27 mouse cellular contexts compared by ENCODE assay signal in genomic region chr16:23174855-23175254, GRCm38 (mm10). TPM values are rescaled to one million over a fixed set of nuclear protein-coding genes. Genes with fewer than 3 reads are reported as not detected.
A peak's percentile ranks its signal among the peaks of the same experiment; 100 is the strongest.
DNase-seq lines count a peak whose midpoint lies in the region; ATAC-seq and TF ChIP-seq lines count a peak whose summit lies in the region.
"Had no signal": no experiment of that assay in that cellular context is flagged by ENCODE, and none has a peak within 500 bp of the region (broad histone marks: within the 10 kb centered on the region; RNA-seq: fewer than 3 reads in every experiment).

No protein-coding gene starts in this region.

- no peaks in the 10 kb centered on the region for H3K27me3 ChIP-seq in spleen, adult 2 months (ENCODE audit: control insufficient read depth, insufficient read depth, low read length)
- H3K27me3 ChIP-seq in MEL (ENCODE audit: control insufficient read depth in 1 of 2, insufficient read depth in 2 of 2, low read length in 2 of 2) = no peaks in the 10 kb centered on the region
- H3K27me3 ChIP-seq in midbrain, embryonic 11.5 days (ENCODE audit: control insufficient read depth, insufficient read depth, low read length) = no peaks in the 10 kb centered on the region
- H3K27me3 ChIP-seq: forebrain, embryonic 12.5 days; heart, embryonic 12.5 days; hindbrain, embryonic 12.5 days; kidney, embryonic 15.5 days; neural tube, embryonic 12.5 days; stomach, embryonic 15.5 days had no signal

- H3K4me2 ChIP-seq in midbrain, embryonic 11.5 days = no peak overlapping the region
- H3K4me2 ChIP-seq: forebrain, embryonic 12.5 days; heart, embryonic 12.5 days; hindbrain, embryonic 12.5 days; kidney, embryonic 15.5 days; neural tube, embryonic 12.5 days; stomach, embryonic 15.5 days had no signal

- no peaks in the 10 kb centered on the region for H3K36me3 ChIP-seq in spleen, adult 2 months (ENCODE audit: control insufficient read depth, insufficient read depth, low read length)
- peaks cover 0 to 15% of the 10 kb centered on the region in 2 experiments; a peak in 2 of 4 replicates for H3K36me3 ChIP-seq in MEL (ENCODE audit: control insufficient read depth in 1 of 2, insufficient read depth in 2 of 2, low read length in 2 of 2)
- H3K36me3 ChIP-seq in midbrain, embryonic 11.5 days (ENCODE audit: control insufficient read depth, insufficient read depth, low read length) = no peaks in the 10 kb centered on the region
- H3K36me3 ChIP-seq: forebrain, embryonic 12.5 days; heart, embryonic 12.5 days; hindbrain, embryonic 12.5 days; kidney, embryonic 15.5 days; neural tube, embryonic 12.5 days; stomach, embryonic 15.5 days had no signal

- peak overlapping the region; percentile 92 for H3K27ac ChIP-seq in spleen, adult 2 months (ENCODE audit: insufficient read depth, low read length)
- peak overlapping the region; percentile 59 for H3K27ac ChIP-seq in MEL (ENCODE audit: control insufficient read depth, low read depth, low read length)
- no peak overlapping the region for H3K27ac ChIP-seq in midbrain, embryonic 11.5 days (ENCODE audit: low read depth, low read length)
- H3K27ac ChIP-seq: forebrain, embryonic 12.5 days; gastrocnemius, adult 2 months; hindbrain, embryonic 12.5 days; kidney, embryonic 15.5 days; neural tube, embryonic 12.5 days; stomach, embryonic 15.5 days had no signal

- no peaks in the 10 kb centered on the region for H3K9me3 ChIP-seq in MEL (replicated peaks; ENCODE audit: insufficient read depth, low read length)
- no peaks in the 10 kb centered on the region; the same call in 1 of the 2 replicates for H3K9me3 ChIP-seq in midbrain, embryonic 11.5 days (ENCODE audit: control insufficient read depth, low read length)
- H3K9me3 ChIP-seq: forebrain, embryonic 12.5 days; kidney, embryonic 15.5 days; neural tube, embryonic 12.5 days; stomach, embryonic 15.5 days had no signal

- no peak for DNase-seq in spleen, adult 2 months (ENCODE audit: low read depth in 1 of 2, low spot score in 2 of 2)
- DNase-seq in spleen, postnatal 10 days (ENCODE audit: low spot score in 2 of 2) = no peak
- DNase-seq in MEL (ENCODE audit: low read depth, low spot score) = peak; percentile 70
- DNase-seq in thymus, postnatal 36 days = peak; percentile 31 to 49
- no peak for DNase-seq in adrenal gland, postnatal 4 days (ENCODE audit: low spot score in 2 of 2)
- no peak for DNase-seq in urinary bladder, postnatal 36 days (ENCODE audit: low spot score in 2 of 2)
- DNase-seq in midbrain, embryonic 11.5 days (ENCODE audit: low spot score, missing footprints) = no peak
- DNase-seq: adrenal gland, postnatal 36 days; cerebellum, adult 18-20 months; cerebellum, postnatal 36 days; gastrocnemius, adult 2 months; heart, adult 11 months; heart, postnatal 14 days; kidney, postnatal 4 days; lung, adult 18-20 months; lung, postnatal 14 days had no signal

- TF ChIP-seq CTCF in spleen, adult 2 months (IDR thresholded peaks at IDR 0.05; ENCODE audit: extremely low read depth, insufficient read depth, insufficient read length, insufficient replicate concordance) = no peak
- no peak for TF ChIP-seq CTCF in MEL (IDR thresholded peaks at IDR 0.05 in 2 of 3, conservative IDR thresholded peaks at IDR 0.05 in 1 of 3; ENCODE audit: control insufficient read depth in 1 of 3, insufficient read depth in 1 of 3, low read depth in 2 of 3, low read length in 3 of 3, poor library complexity in 1 of 3, severe bottlenecking in 1 of 3)

- H3K79me2 ChIP-seq in MEL (ENCODE audit: control insufficient read depth, insufficient read depth, low read length, poor library complexity) = no peaks in the 10 kb centered on the region

- H3K4me1 ChIP-seq in spleen, adult 2 months (ENCODE audit: control insufficient read depth, insufficient read depth, insufficient read length) = 0 out of 2 replicates have a peak, but pooled peaks cover 2% of the 10 kb centered on the region
- H3K4me1 ChIP-seq in MEL (ENCODE audit: control insufficient read depth in 1 of 2, insufficient read depth in 2 of 2, low read length in 2 of 2) = peaks cover 1 to 21% of the 10 kb centered on the region in 2 experiments; a peak in 3 of 4 replicates
- no peaks in the 10 kb centered on the region for H3K4me1 ChIP-seq in midbrain, embryonic 11.5 days (ENCODE audit: control insufficient read depth, insufficient read depth, low read length)
- H3K4me1 ChIP-seq: forebrain, embryonic 12.5 days; hindbrain, embryonic 12.5 days; kidney, embryonic 15.5 days; neural tube, embryonic 12.5 days; stomach, embryonic 15.5 days had no signal

- TF ChIP-seq POLR2A in spleen, adult 2 months (IDR thresholded peaks at IDR 0.05; ENCODE audit: low read depth, low read length) = peak; percentile 11; the same call in 1 of the 2 replicates
- TF ChIP-seq POLR2A in MEL (IDR thresholded peaks at IDR 0.05; ENCODE audit: control insufficient read depth in 1 of 2, insufficient read depth in 1 of 2, low read depth in 1 of 2, low read length in 2 of 2, poor library complexity in 1 of 2) = no peak

- no peak for TF ChIP-seq RAD21 in MEL (IDR thresholded peaks at IDR 0.05; ENCODE audit: low read depth, low read length)

- H3K9ac ChIP-seq in MEL (ENCODE audit: control insufficient read depth, low read depth, low read length, poor library complexity, severe bottlenecking) = peak overlapping the region; percentile 21
- H3K9ac ChIP-seq in midbrain, embryonic 11.5 days (ENCODE audit: low read length) = no peak overlapping the region
- H3K9ac ChIP-seq: forebrain, embryonic 12.5 days; heart, embryonic 12.5 days; hindbrain, embryonic 12.5 days; kidney, embryonic 15.5 days; neural tube, embryonic 12.5 days; stomach, embryonic 15.5 days had no signal

- 41% methylated on average over 5 of the region's 5 CpGs for WGBS in spleen, adult 2 months
- WGBS in midbrain, embryonic 11.5 days = 91% methylated on average over 5 of the region's 5 CpGs

- peak in 1 of 2 experiments; percentile 64; a peak in 3 of 4 replicates for TF ChIP-seq EP300 in MEL (IDR thresholded peaks at IDR 0.05; ENCODE audit: low read depth in 1 of 2, low read length in 2 of 2)

- peak; percentile 89 for ATAC-seq in megakaryocyte, adult 5-6 weeks (ENCODE audit: poor library complexity, severe bottlenecking)
- ATAC-seq in midbrain, embryonic 11.5 days (ENCODE audit: low FRiP score) = no peak
- ATAC-seq: intestine, embryonic 16.5 days had no signal

- H3K4me3 ChIP-seq in spleen, adult 2 months (ENCODE audit: extremely low read depth, insufficient read depth, insufficient read length) = no peak overlapping the region
- H3K4me3 ChIP-seq in MEL (ENCODE audit: control insufficient read depth in 1 of 2, insufficient read depth in 1 of 2, low read depth in 2 of 2, low read length in 2 of 2) = peak overlapping the region in 1 of 2 experiments; percentile 25; a peak in 1 of 4 replicates
- H3K4me3 ChIP-seq in midbrain, embryonic 11.5 days (ENCODE audit: low read depth, low read length) = no peak overlapping the region
- H3K4me3 ChIP-seq: forebrain, embryonic 12.5 days; gastrocnemius, adult 2 months; heart, embryonic 12.5 days; hindbrain, embryonic 12.5 days; kidney, embryonic 15.5 days; neural tube, embryonic 12.5 days; stomach, embryonic 15.5 days had no signal

TF ChIP-seq in MEL, 35 proteins besides CTCF, POLR2A, EP300 and RAD21 (continues in another document):
- TF ChIP-seq TCF12 (IDR thresholded peaks at IDR 0.05; ENCODE audit: low read depth, low read length) (peak; percentile 31), RCOR1 (IDR thresholded peaks at IDR 0.05; ENCODE audit: low read depth, low read length) (peak; percentile 27; the same call in 1 of the 2 replicates), MEF2A (IDR thresholded peaks at IDR 0.05; ENCODE audit: extremely low read depth, insufficient replicate concordance, low read depth, low read length, poor library complexity, severe bottlenecking) (no peak), ZC3H11A (IDR thresholded peaks at IDR 0.05; ENCODE audit: low read depth, low read length) (no peak), ZKSCAN1 (IDR thresholded peaks at IDR 0.05; ENCODE audit: low read depth, low read length) (no peak), TAL1 (IDR thresholded peaks at IDR 0.05; ENCODE audit: low read length) (no peak), ZNF384 (IDR thresholded peaks at IDR 0.05; ENCODE audit: low read depth, low read length) (no peak), MYB (IDR thresholded peaks at IDR 0.05; ENCODE audit: low read depth, low read length) (no peak), MXI1 (IDR thresholded peaks at IDR 0.05; ENCODE audit: low read depth, low read length) (no peak), MYC (IDR thresholded peaks at IDR 0.05; ENCODE audit: low read depth, low read length) (no peak), MAZ (IDR thresholded peaks at IDR 0.05; ENCODE audit: low read depth, low read length) (no peak), ETS1 (IDR thresholded peaks at IDR 0.05; ENCODE audit: low read depth, low read length) (peak; percentile 24; the same call in 1 of the 2 replicates)

RNA-seq across cellular contexts. Expression of gene Adipoq, which starts 28.5 kb away (rescaled TPM):
- 2.9 and 5.8 TPM in 2 replicates for polyA plus RNA-seq in spleen, adult 2 months (2012; rRNA removed)
- not detected in 2 replicates for total RNA-seq in MEL (2012; rRNA removed)
- polyA plus RNA-seq in MEL (2012; ENCODE audit: insufficient read depth in 1 of 2, insufficient read length in 2 of 2, low read depth in 1 of 2, low replicate concordance in 2 of 2, missing spikeins in 1 of 2) = not detected
- 0.55 and 0.80 TPM in 2 replicates for total RNA-seq in megakaryocyte, adult 5-6 weeks (2015)
- total RNA-seq in megakaryocyte, adult 5-6 weeks (2017) = 0.40 and 1.7 TPM in 2 replicates
- total RNA-seq in adrenal gland, postnatal 4 days (2021) = 100 to 1,000 TPM; 119 to 145 TPM
- 0.22 TPM in 1 of 2 replicates, not detected in the other for polyA plus RNA-seq in midbrain, embryonic 11.5 days (2014; fragmentation: Nextera tagmentation; extraction: Ambion mirVana)
- total RNA-seq: layer of hippocampus, postnatal 25 days; left cerebral cortex, postnatal 10 days had no signal
- polyA plus RNA-seq: embryonic facial prominence, embryonic 11.5 days; forebrain, embryonic 12.5 days; hindbrain, embryonic 12.5 days; intestine, embryonic 16.5 days; kidney, embryonic 15.5 days; neural tube, embryonic 12.5 days; stomach, embryonic 15.5 days had no signal

RNA-seq across cellular contexts. Expression of gene Rfc4, which starts 47.3 kb away (rescaled TPM):
- polyA plus RNA-seq in spleen, adult 2 months (2012; rRNA removed) = 0.22 and 0.63 TPM in 2 replicates
- 77.9 and 93.2 TPM in 2 replicates for total RNA-seq in MEL (2012; rRNA removed)
- polyA plus RNA-seq in MEL (2012; ENCODE audit: insufficient read depth in 1 of 2, insufficient read length in 2 of 2, low read depth in 1 of 2, low replicate concordance in 2 of 2, missing spikeins in 1 of 2) = 10 to 100 TPM in 1 of 2 experiments, not detected in 1; 52.1 TPM
- 107 and 122 TPM in 2 replicates for total RNA-seq in megakaryocyte, adult 5-6 weeks (2015)
- 42.3 and 45.5 TPM in 2 replicates for total RNA-seq in megakaryocyte, adult 5-6 weeks (2017)
- 10 to 100 TPM; 24.2 to 25.5 TPM for total RNA-seq in adrenal gland, postnatal 4 days (2021)
- polyA plus RNA-seq in midbrain, embryonic 11.5 days (2014; fragmentation: Nextera tagmentation; extraction: Ambion mirVana) = 237 and 249 TPM in 2 replicates

RNA-seq across cellular contexts. Expression of gene St6gal1, which starts 49.7 kb away (rescaled TPM):
- 30.5 and 33.1 TPM in 2 replicates for polyA plus RNA-seq in spleen, adult 2 months (2012; rRNA removed)
- total RNA-seq in MEL (2012; rRNA removed) = not detected in 2 replicates
- polyA plus RNA-seq in MEL (2012; ENCODE audit: insufficient read depth in 1 of 2, insufficient read length in 2 of 2, low read depth in 1 of 2, low replicate concordance in 2 of 2, missing spikeins in 1 of 2) = not detected
- total RNA-seq in megakaryocyte, adult 5-6 weeks (2015) = 2.4 and 2.8 TPM in 2 replicates
- 2.3 and 3.3 TPM in 2 replicates for total RNA-seq in megakaryocyte, adult 5-6 weeks (2017)
- 10 to 100 TPM; 46.6 to 56.3 TPM for total RNA-seq in adrenal gland, postnatal 4 days (2021)
- 31.8 and 34.1 TPM in 2 replicates for polyA plus RNA-seq in midbrain, embryonic 11.5 days (2014; fragmentation: Nextera tagmentation; extraction: Ambion mirVana)

Comparison
In these comparisons a context has a peak if more than half of its experiments do, and no peak if none do; other contexts are left out.
1. DNase-seq: peak in MEL (single experiment) and thymus, postnatal 36 days (2 of 2); none in spleen, adult 2 months (0 of 2), spleen, postnatal 10 days (0 of 2), adrenal gland, postnatal 4 days (0 of 2), urinary bladder, postnatal 36 days (0 of 2) and midbrain, embryonic 11.5 days (single experiment).
2. RNA of gene Adipoq, which starts 28.5 kb away (total RNA-seq): 119 to 145 TPM in adrenal gland, postnatal 4 days; 0.40 to 1.7 TPM in megakaryocyte, adult 5-6 weeks and not detected in MEL; every median in the first group is over 10 times any median in the second.
3. RNA of gene St6gal1, which starts 49.7 kb away (total RNA-seq): 46.6 to 56.3 TPM in adrenal gland, postnatal 4 days; 2.3 to 3.3 TPM in megakaryocyte, adult 5-6 weeks and not detected in MEL; every median in the first group is over 10 times any median in the second.